Mouse (Mus musculus) ES-CJ7 (cell line): ENCODE data around the gene Slc39a11.

Source experiments
- DNase-seq: peaks from one replicate; pipeline ENCODE4 v3.0.0; 2011; ENCODE audit warnings: low read depth, low spot score

Slc39a11 gene

DNA sequence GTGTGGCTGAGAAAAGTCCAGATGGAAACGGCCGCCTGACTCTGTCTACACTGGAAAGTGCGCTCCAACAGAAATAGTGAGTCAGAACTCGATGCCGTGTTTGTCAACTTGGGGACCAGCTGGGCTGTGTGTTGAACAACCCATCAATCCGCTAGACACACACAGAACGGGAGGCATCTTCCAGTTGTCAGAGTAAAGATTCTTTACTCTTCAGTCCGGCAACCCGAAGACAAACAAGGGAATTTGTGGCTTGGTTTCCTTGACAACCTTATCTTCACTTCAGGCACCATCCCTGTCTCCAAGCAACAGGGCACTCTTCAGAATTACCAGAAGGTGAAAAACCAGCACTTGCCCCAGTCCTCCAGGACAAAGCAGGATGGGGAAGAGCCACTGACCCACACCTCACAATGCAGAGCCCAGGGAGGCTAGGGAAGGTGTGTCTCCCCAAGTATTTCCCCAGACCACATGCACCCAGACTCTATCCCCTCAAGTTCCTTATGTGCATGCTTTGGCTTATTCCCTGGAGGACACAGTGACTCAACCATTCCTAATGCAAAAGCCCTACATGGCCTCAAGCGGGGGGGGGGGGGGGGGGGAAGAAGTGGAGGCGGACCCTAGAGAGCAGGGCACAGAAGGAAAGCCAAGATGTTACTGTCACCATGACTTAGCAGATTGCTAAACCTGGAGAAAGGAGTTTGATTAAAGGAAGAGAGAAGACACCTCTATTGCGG is 297.6 kb downstream of the Slc39a11 start:
- no peak for DNase-seq

GRCm38 (mm10) chr11:113350583-113350982 is 299.3 kb downstream of the Slc39a11 start:
- peak; percentile 42 for DNase-seq

DNA sequence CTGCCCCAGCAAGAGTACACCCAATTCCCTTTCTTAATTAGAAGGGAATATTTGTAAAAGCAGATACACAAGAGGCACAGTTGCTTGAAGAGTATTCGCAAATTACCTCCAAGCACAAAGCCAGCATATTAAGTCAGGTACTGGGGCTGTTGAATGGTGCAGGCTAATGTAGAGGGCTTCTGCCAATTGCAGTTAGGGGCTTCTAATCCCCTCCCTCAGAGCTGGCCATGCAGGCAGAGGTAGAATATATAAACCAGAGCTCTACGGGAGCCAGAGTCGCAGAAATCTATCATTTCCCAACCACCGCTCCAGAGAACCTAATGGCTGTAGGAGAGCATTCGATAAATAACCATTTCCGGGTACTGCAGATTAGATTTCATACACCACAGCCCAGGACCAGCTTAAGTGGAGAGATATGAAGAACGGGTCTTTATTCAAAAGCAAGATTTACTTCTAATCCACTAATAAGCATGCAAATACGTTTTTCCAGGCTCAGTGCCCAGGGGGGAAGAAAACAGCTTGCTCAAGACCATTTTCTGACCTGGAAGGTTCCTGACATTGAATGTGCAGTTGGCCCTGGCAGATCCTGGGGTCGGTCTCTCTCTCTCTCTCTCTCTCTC is 302.9 kb downstream of the Slc39a11 start:
- DNase-seq, result no peak

DNA sequence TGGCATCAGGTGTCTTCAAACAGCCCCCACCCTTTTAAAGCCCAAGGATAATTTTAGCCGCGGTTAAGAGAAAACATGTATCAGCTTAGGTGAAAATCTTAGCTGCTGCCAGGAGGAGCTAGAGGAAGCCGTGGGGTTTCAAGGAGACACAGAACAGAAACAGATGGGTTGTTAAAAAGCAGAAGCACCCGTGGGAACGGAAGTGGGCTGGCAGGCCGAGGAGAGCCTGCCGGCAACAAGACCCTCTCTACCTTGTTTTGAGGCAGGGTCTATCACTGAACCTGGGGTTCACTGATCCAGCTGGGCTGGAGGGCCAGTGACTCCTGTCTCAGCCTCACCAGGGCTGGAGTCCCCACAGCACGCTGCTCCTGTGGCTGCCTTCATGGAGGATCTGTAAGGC is 310.1 kb downstream of the Slc39a11 start:
- no peak for DNase-seq

GRCm38 (mm10) chr11:113338581-113338980 is 311.3 kb downstream of the Slc39a11 start:
- DNase-seq, result no peak

DNA sequence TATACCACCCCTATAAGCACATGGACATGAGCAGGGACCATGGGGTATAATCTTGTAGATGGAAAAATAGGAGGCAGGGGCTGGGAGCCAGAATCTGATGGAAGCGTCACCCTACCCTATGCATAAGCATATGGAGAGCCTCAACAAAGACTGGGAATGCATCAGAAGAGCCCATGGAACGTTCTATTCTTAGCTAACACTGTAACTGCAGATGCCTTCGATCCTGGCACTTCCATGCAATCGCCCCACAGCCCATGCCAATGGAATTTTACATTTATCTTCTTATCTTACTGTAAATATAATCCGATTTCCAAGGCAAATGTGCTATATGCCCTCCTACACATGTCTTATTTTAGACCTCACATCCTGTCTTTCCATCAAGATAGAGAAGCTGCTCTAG is 314.2 kb downstream of the Slc39a11 start:
- no peak for DNase-seq

DNA sequence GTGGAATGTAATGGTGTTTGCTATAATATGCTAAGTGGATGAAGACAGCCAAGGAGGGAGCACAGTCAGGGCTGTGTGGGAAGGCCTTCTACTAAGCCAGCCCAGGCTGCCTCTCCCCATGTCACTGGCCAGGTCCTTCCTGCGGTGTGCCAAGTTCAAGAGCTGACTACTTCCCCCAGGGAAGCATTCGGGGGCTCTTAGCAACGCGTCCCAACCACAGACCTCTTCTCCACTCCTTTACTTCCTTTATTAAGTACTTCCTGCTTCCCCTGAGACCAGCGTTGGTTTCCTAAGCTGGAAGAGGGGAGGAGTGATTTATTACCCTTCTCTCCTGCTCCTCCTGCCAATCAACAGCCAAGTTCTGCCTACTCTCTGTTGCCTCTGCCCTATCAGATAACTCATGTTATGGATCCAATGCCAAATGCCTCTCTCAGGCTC is 315.4 kb downstream of the Slc39a11 start:
- DNase-seq, result no peak

GRCm38 (mm10) chr11:113333535-113333934 is 316.3 kb downstream of the Slc39a11 start:
- DNase-seq, result peak; percentile 47

DNA sequence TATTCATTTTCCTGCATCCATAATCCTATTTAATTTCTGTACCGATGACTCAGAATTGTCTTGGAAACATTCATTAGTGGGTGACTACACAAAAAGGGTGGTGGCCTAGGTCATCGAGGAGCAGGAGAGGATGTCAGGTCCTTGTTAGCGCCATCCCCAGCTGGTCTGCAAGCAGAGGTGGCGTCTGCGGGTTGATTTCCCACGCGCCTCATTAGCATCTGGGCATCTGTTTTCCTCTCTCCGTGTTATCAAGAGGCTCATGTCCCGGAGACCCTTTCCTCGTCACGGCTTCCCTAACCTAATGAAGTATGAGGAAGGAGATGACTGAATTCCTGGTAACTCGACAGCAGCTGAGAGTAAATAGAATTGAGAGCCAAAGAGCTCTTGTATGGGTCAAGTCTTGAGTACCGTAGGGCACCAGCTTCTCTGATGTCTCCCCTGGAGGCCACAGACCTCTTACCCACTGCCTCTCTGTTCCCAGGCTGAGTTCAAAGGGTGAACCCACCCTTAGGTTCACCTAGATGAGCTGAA is 319.8 kb downstream of the Slc39a11 start:
- DNase-seq, result no peak

DNA sequence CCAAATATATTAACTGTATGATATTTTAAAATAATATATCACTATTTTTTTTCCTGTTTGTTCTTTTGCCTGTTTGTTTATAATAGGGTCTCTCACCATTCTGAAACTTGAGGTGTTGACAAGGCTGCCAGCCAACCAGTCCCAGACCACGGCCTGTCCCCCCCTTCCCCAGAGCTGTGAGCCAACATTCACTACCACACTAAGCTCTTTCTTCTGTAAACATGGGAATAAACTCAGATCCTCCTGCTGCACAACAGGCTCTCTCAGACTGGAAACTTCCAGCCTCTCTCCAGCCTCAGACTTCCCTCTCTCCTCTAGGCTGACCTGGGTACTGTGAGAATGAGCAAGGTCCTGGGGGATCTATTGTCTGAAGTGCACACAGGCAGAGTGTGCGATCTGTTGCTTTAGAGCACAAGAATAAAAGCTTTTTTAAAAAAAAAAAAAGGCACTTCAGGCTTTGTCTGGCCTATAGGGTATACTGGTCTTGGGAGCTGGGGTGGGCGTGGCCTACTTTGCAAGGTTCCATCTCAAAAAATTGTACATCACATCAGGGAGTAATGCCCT is 322.3 kb downstream of the Slc39a11 start:
- DNase-seq, result no peak

- DNase-seq, result peak; percentile 79
These were observed 323.4 kb downstream of the Slc39a11 start for GRCm38 (mm10) chr11:113326387-113327011.

DNA sequence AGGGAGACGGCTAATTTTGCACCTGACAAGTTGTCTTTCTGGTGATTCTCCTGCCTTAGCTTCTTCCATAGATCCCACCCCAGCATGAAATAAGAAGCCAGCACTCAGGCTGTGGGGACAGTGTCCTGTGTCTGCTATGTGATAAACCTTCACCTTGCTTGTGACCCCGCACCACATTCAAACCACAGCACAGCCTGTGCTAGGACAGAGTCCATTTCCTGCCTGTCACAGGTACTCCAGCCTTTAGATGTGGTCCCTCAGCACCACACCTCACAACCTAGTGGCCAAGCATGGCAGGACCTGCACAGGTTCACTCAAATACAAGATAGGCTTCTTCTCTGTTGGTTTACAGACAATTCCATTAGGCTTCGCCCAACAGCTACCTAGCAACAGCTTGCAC is 328.3 kb downstream of the Slc39a11 start:
- DNase-seq, result no peak

GRCm38 (mm10) chr11:113309265-113309951 is 340.5 kb downstream of the Slc39a11 start:
- DNase-seq, result no peak

DNA sequence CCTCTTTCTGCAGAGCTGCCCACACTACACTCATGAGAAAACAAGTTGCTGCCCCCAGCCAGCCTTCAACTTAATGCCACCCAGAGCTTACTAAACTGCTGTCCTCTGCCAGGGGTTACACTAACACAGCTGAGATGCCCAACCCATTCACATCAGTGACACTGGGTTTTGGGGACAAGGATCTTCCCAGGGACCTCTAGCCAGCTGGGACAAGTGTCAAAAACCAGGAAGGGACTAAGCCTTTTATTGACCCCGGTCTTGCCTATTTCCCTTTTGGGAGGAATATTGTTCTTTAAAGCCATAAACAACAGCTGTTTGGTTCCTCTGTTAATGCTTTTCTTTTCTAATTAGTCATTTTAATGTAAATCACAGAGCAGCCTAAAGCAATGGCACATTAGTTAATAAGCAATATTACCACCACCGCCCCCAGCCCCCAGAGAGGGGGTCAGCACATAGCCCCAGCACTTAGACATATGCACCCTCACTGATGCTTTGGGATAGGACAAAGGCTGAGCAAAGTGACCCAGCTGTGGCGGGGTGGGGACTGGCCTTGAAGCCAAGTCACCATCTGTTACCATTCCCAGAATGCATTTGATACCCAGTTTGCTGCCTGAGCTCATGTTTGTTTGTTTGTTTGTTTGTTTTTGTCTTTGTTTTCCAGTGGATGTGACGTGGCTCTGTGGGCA is 341.5 kb downstream of the Slc39a11 start:
- DNase-seq, result no peak

DNA sequence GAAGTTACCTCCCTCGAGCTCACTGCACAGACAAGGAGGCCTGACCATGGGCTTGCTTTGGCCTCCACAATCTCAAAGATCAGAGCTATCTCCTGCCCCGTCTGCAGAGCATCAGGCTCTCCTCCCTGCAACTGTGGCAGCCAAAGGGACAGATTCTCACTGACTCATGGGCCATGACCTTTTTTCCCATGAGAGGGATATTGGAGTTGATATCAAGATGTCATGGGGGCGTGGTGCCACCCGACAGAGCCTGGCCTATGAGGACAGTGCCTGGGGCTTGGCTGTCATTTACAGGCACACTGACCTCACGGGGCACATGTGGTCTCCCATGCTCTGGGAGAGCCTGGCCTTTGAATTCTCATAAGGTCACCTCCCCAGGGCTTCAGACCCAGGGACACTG is 346.7 kb downstream of the Slc39a11 start:
- no peak for DNase-seq

DNA sequence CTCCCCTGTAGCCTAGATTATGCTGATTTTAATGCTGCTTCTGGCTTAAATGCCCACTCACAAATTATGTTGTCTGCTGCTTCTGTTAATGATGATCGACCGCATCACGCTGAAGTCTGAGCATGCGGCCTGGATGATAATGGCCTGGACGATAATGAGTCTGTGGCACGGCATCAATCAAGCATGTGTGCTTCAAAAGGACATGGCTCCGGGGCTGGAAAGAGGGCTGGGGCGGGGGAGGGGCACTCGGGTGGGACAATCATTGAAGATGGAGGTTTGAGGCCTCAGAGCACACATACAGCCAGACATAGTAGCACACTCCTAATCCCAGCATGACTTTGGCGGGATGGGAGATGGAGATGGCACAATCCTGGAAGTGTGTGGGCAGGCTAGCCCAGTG is 350.4 kb downstream of the Slc39a11 start:
- peak; percentile 12 for DNase-seq

DNA sequence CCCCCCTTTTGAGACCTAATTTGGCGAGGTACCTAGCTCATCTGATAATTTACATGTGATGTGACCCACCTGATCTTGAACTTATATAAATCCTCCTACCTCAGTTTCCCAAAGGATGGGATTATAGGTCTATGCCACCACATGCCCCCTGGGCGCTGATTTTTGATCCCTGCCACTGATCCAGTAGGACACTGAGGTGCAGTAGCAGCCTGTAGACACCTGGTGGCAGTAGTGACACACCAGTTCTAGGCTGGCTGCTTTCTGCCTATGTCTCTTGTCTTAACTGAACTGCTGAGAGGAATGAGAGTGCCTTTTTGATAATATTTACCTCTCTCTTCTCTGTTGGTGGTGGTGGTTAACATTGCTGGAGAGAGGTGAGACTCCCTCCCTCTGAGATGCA is 352.1 kb downstream of the Slc39a11 start:
- DNase-seq, result peak; percentile 67

DNA sequence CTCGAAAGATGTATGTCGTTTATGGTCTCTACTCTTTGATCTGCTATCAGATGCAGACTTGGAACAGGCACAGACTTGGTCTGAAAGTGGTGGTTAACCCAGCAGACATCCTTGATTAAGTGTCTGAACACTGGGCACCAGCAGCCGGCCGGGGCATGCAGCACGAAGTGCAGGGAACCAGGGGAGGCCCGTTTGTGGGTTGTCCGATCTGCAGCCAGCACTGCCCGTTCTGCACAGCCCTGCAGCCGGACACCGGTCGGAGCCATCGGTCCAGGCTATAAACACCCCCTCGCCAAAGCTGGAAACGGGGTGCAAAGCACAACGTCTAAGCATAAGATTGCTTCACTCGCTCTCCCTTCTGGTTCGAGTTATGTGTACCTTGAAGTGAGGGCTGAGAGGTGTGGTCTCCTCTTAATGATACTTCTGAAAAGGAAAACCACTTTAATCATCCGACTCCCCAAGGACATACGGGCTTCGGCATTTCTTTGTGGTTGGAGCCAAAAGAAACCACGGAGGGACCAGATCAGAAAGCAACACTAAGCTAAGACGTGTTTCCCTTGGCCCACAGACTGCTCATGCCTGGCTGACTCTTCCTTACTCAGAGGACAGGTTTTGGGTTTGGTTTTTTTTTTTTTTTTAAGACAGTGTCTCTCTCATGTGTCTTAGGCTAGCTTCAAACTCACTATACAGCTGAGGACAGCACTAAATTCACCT is 352.8 kb downstream of the Slc39a11 start:
- DNase-seq, result no peak

GRCm38 (mm10) chr11:113296162-113296561 is 353.7 kb downstream of the Slc39a11 start:
- peak; percentile 68 for DNase-seq

DNA sequence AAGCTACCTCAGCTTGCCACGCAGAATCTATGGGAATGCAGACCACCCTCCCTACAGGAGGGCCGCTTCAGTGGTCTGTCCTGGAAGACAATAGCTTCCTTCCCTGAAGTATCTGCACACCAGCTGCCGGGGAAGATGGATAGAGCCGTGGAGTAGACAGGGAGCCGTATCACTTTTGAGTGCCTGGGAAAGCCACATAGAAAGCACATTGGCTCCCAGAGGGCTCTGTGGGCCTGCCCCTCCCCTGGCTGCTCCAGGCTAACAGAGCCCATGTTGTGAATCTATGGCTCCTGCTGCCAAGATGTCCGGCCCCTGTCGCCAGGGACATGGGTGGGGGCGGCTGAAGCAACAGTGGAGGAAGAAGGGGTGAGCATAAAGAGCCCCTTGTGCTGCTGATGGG is 355.4 kb downstream of the Slc39a11 start:
- DNase-seq, result no peak
